Mouse (Mus musculus) subcutaneous adipose tissue, adult 2 months (tissue): ENCODE data around the gene Svs5. TPM values are rescaled to one million over a fixed set of nuclear protein-coding genes. Genes with fewer than 3 reads are reported as not detected.

ENCODE experiments used
- polyA plus RNA-seq: library from polyadenylated mRNA; depleted of rRNA; stranded (reverse); fragments of >200 nt; gene quantifications from 2 replicates; pipeline ENCODE4 v1.2.3, GENCODE M21; 2012; ENCODE audit warnings: low replicate concordance; rRNA removed

Gene Svs5
- 0.23 and 8.3 TPM in 2 replicates for polyA plus RNA-seq

GRCm38 (mm10) chr2:164332440-164332839 is at the start of gene Svs5:
Gene Svs5, plus strand, starts transcription at chr2:164332740.

GRCm38 (mm10) chr2:164288968-164289367 is 43.6 kb upstream of the Svs5 start, which contains the start of gene Svs3a:
Gene Svs3a, plus strand, starts transcription at chr2:164289268.

GRCm38 (mm10) chr2:164316451-164316850 is 16.1 kb upstream of the Svs5 start, which contains the start of gene Svs6:
Gene Svs6, plus strand, starts transcription at chr2:164316751.

Other genes starting within 250 kb of the Svs5 start
- gene Kcns1, start 161.6 kb upstream of the Svs5 start, polyA plus RNA-seq: 0.22 TPM in 1 of 2 replicates, not detected in the other
- not detected in 2 replicates for gene Wfdc5, start 150.0 kb upstream of the Svs5 start, polyA plus RNA-seq
- gene Wfdc12, start 142.1 kb upstream of the Svs5 start, polyA plus RNA-seq: 0.40 and 1.9 TPM in 2 replicates
- not detected in 2 replicates for gene Wfdc15a, start 132.6 kb upstream of the Svs5 start, polyA plus RNA-seq
- gene Wfdc15b, start 111.1 kb upstream of the Svs5 start, polyA plus RNA-seq: 18.1 TPM in 1 of 2 replicates, not detected in the other
- gene Svs2, start 94.3 kb upstream of the Svs5 start, polyA plus RNA-seq: 0.80 TPM in 1 of 2 replicates, not detected in the other
- gene Svs3b, start 76.1 kb upstream of the Svs5 start, polyA plus RNA-seq: 0.17 TPM in 1 of 2 replicates, not detected in the other
- 2.5 TPM in 1 of 2 replicates, not detected in the other for gene Svs4, start 54.3 kb upstream of the Svs5 start, polyA plus RNA-seq
- gene Svs3a, start 43.5 kb upstream of the Svs5 start, polyA plus RNA-seq: 0.39 TPM in 1 of 2 replicates, not detected in the other
- not detected in 2 replicates for gene Svs6, start 16.0 kb upstream of the Svs5 start, polyA plus RNA-seq
- 12.5 and 17.4 TPM in 2 replicates for gene Slpi, start 56.4 kb downstream of the Svs5 start, polyA plus RNA-seq
- not detected in 2 replicates for gene Rbpjl, start 70.4 kb downstream of the Svs5 start, polyA plus RNA-seq
- gene Matn4, start 72.4 kb downstream of the Svs5 start, polyA plus RNA-seq: 0.42 and 1.4 TPM in 2 replicates
- gene Sdc4, start 111.1 kb downstream of the Svs5 start, polyA plus RNA-seq: 23.4 and 58.2 TPM in 2 replicates
- gene Sys1, start 124.2 kb downstream of the Svs5 start, polyA plus RNA-seq: 92.6 and 114 TPM in 2 replicates
- gene Gm20458, start 128.2 kb downstream of the Svs5 start, polyA plus RNA-seq: 9.2 and 40.8 TPM in 2 replicates
- not detected in 2 replicates for gene Trp53tg5, start 141.0 kb downstream of the Svs5 start, polyA plus RNA-seq
- 55.8 and 81.1 TPM in 2 replicates for gene Dbndd2, start 153.4 kb downstream of the Svs5 start, polyA plus RNA-seq
- gene Pigt, start 164.8 kb downstream of the Svs5 start, polyA plus RNA-seq: 101 and 156 TPM in 2 replicates
- 0.20 and 463 TPM in 2 replicates for gene Wfdc2, start 229.7 kb downstream of the Svs5 start, polyA plus RNA-seq
- 0.57 TPM in 1 of 2 replicates, not detected in the other for gene Spint3, start 240.7 kb downstream of the Svs5 start, polyA plus RNA-seq